Mouse (Mus musculus): Measurements from ENCODE around the gene Sec61a2. TPM values are rescaled to one million over a fixed set of nuclear protein-coding genes. Genes with fewer than 3 reads are reported as not detected.

The Sec61a2 gene
- total and polyA plus RNA-seq, 3 experiments, result 20.8 to 53.5 (median 44.6) TPM

GRCm38 (mm10) chr2:5825265-5825913 is 69.8 kb downstream of the Sec61a2 start:
- in situ Hi-C loops (cut with MboI; ENCODE audit: low pct_ligation_motif_present, low pct_unique_long_range_greater_than_20kb, low sequenced_read_pairs) (loop anchor here (25.0 kb wide), 1 partner anchor 913 kb away; the partner anchor contains the start of gene Phyh), dilution Hi-C loops (cut with MboI; ENCODE audit: extremely low pct_ligation_motif_present, extremely low pct_unique_long_range_greater_than_20kb, low sequenced_read_pairs) (no loop called here)
- Histone ChIP-seq H3K4me2 (ENCODE audit: insufficient read depth, low read depth, poor library complexity, severe bottlenecking) (no peak overlapping the region), H3K27ac (ENCODE audit: insufficient read depth, low read depth) (no peak overlapping the region), H3K9me3 (replicated peaks; ENCODE audit: low read length) (no peaks in the 10 kb centered on the region), H3K4me3 (replicated peaks in 1 of 3; ENCODE audit: low read depth in 2 of 3, low read length in 2 of 3, poor library complexity in 1 of 3) (no peak overlapping the region), H3K4me1 (ENCODE audit: control insufficient read depth in 1 of 2, insufficient read depth in 2 of 2) (peaks cover 4 to 15% of the 10 kb centered on the region in 2 experiments; a peak in 3 of 4 replicates), H3K9ac (ENCODE audit: insufficient read depth, low read depth) (no peak overlapping the region), H3K36me3 (replicated peaks in 1 of 2; ENCODE audit: control insufficient read depth in 1 of 2, insufficient read depth in 1 of 2, low read length in 1 of 2) (peaks cover 47 to 72% of the 10 kb centered on the region in 2 experiments), H3K27me3 (replicated peaks) (no peaks in the 10 kb centered on the region), H3K79me2 (replicated peaks; ENCODE audit: control insufficient read depth, extremely low read depth, insufficient read depth, poor library complexity, severe bottlenecking) (peaks cover 3% of the 10 kb centered on the region; the same call in 1 of the 2 replicates)
- TF ChIP-seq MAZ (IDR thresholded peaks at IDR 0.05; ENCODE audit: low read depth, low read length), result no peak
- no peak for TF ChIP-seq MEF2A (IDR thresholded peaks at IDR 0.05; ENCODE audit: borderline replicate concordance, low read depth, low read length)
- no peak for TF ChIP-seq SIN3A (IDR thresholded peaks at IDR 0.05; ENCODE audit: low read length)
- TF ChIP-seq RCOR1 (conservative IDR thresholded peaks at IDR 0.05; ENCODE audit: low read depth, low read length), result no peak
- no peak for TF ChIP-seq MAFK (IDR thresholded peaks at IDR 0.05; ENCODE audit: insufficient replicate concordance, low read length)
- no peak for TF ChIP-seq PAX5 (IDR thresholded peaks at IDR 0.05; ENCODE audit: low read length)
- TF ChIP-seq KAT2A (IDR thresholded peaks at IDR 0.05; ENCODE audit: insufficient replicate concordance, low read length), result no peak
- no peak for TF ChIP-seq POLR2AphosphoS2 (IDR thresholded peaks at IDR 0.05; ENCODE audit: low read depth, low read length)
- TF ChIP-seq USF2 (conservative IDR thresholded peaks at IDR 0.05; ENCODE audit: low read depth, low read length), result no peak
- TF ChIP-seq CHD2 (IDR thresholded peaks at IDR 0.05; ENCODE audit: low read length), result no peak
- no peak for TF ChIP-seq GABPA (IDR thresholded peaks at IDR 0.05; ENCODE audit: insufficient replicate concordance, low read depth, low read length)
- TF ChIP-seq JUN (IDR thresholded peaks at IDR 0.05; ENCODE audit: insufficient read depth, low read depth, low read length), result no peak
- TF ChIP-seq MAX (IDR thresholded peaks at IDR 0.05; ENCODE audit: low read length), result no peak
- no peak for TF ChIP-seq TCF12 (IDR thresholded peaks at IDR 0.05; ENCODE audit: low read depth, low read length)
- TF ChIP-seq MXI1 (IDR thresholded peaks at IDR 0.05; ENCODE audit: low read depth, low read length), result no peak
- no peak for TF ChIP-seq ETS1 (conservative IDR thresholded peaks at IDR 0.05; ENCODE audit: low read depth, low read length)
- no peak for TF ChIP-seq CTCF (conservative IDR thresholded peaks at IDR 0.05 in 1 of 2, IDR thresholded peaks at IDR 0.05 in 1 of 2; ENCODE audit: low read depth in 2 of 2, low read length in 2 of 2)
- DNase-seq (ENCODE audit: extremely low read depth), result no peak

- Histone ChIP-seq H3K4me1 (ENCODE audit: control insufficient read depth in 1 of 2, insufficient read depth in 2 of 2) (peaks cover 4 to 15% of the 10 kb centered on the region in 2 experiments; a peak in 3 of 4 replicates), H3K27me3 (replicated peaks) (no peaks in the 10 kb centered on the region), H3K27ac (ENCODE audit: insufficient read depth, low read depth) (no peak overlapping the region), H3K4me3 (replicated peaks in 1 of 3; ENCODE audit: low read depth in 2 of 3, low read length in 2 of 3, poor library complexity in 1 of 3) (no peak overlapping the region), H3K9me3 (replicated peaks; ENCODE audit: low read length) (no peaks in the 10 kb centered on the region), H3K4me2 (ENCODE audit: insufficient read depth, low read depth, poor library complexity, severe bottlenecking) (no peak overlapping the region), H3K79me2 (replicated peaks; ENCODE audit: control insufficient read depth, extremely low read depth, insufficient read depth, poor library complexity, severe bottlenecking) (peaks cover 3% of the 10 kb centered on the region; the same call in 1 of the 2 replicates), H3K9ac (ENCODE audit: insufficient read depth, low read depth) (no peak overlapping the region), H3K36me3 (replicated peaks in 1 of 2; ENCODE audit: control insufficient read depth in 1 of 2, insufficient read depth in 1 of 2, low read length in 1 of 2) (peaks cover 50 to 74% of the 10 kb centered on the region in 2 experiments)
- TF ChIP-seq CHD1 (IDR thresholded peaks at IDR 0.05; ENCODE audit: low read depth, low read length) (no peak), NELFE (IDR thresholded peaks at IDR 0.05; ENCODE audit: low read depth, low read length) (no peak), KAT2A (IDR thresholded peaks at IDR 0.05; ENCODE audit: insufficient replicate concordance, low read length) (no peak), USF1 (IDR thresholded peaks at IDR 0.05; ENCODE audit: low read depth, low read length) (no peak), POLR2AphosphoS2 (IDR thresholded peaks at IDR 0.05; ENCODE audit: low read depth, low read length) (no peak), MAX (IDR thresholded peaks at IDR 0.05; ENCODE audit: low read length) (no peak), TCF12 (IDR thresholded peaks at IDR 0.05; ENCODE audit: low read depth, low read length) (no peak), MAFK (IDR thresholded peaks at IDR 0.05; ENCODE audit: insufficient replicate concordance, low read length) (no peak), EP300 (IDR thresholded peaks at IDR 0.05; ENCODE audit: low read length) (no peak), GABPA (IDR thresholded peaks at IDR 0.05; ENCODE audit: insufficient replicate concordance, low read depth, low read length) (no peak)
- DNase-seq (ENCODE audit: extremely low read depth), result peak; percentile 38
- in situ Hi-C loops (cut with MboI; ENCODE audit: low pct_ligation_motif_present, low pct_unique_long_range_greater_than_20kb, low sequenced_read_pairs) (loop anchor here (25.0 kb wide), 2 partner anchors 737 to 912 kb away; partner anchors contain the start of gene Phyh), dilution Hi-C loops (cut with MboI; ENCODE audit: extremely low pct_ligation_motif_present, extremely low pct_unique_long_range_greater_than_20kb, low sequenced_read_pairs) (no loop called here)
Observed at GRCm38 (mm10) chr2:5824685-5825084, 70.5 kb downstream of the Sec61a2 start.

Measured in CH12.LX (cell line).